Mouse (Mus musculus) cortical plate, adult 2 months (tissue): ENCODE data around the gene Kif20b.

Experiments used
- CTCF ChIP-seq: fragments of 200-500 bp; IDR thresholded peaks from 2 replicates; pipeline ENCODE4 v1.5.1; 2011; ENCODE audit warnings: mild to moderate bottlenecking, control low read depth, low read length; ENCODE audit not compliant: insufficient read depth; ENCODE audit errors: extremely low read depth
- POLR2A ChIP-seq: fragments of 200-500 bp; IDR thresholded peaks from 2 replicates; pipeline ENCODE4 v1.6.1; 2011; ENCODE audit warnings: mild to moderate bottlenecking, low read length, control low read depth; ENCODE audit not compliant: insufficient read depth; ENCODE audit errors: extremely low read depth

DNA sequence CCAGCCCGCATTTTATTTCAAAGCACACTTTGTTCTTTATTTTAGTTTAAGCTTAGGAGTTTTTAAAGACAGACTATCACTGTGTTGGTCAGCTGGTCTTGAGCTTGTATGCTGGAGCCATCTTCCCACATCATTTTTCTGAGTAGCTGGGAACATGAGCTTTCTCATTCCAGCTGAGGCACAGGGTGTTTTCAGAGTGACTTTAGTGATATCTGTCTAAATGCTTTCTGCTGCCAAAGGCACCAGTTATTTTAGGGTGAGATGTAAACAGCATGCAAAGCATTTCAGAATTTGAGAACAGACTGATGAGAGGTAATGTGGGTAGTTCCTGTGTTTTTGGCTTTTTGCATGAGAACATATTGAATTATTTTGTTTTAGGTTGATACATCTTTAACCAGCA, 25.0 kb downstream of the Kif20b start:
- TF ChIP-seq POLR2A (no peak), CTCF (no peak)
